Mouse (Mus musculus) liver, embryonic 15.5 days (tissue): ENCODE data around the gene Eps8l2. TPM values are rescaled to one million over a fixed set of nuclear protein-coding genes. Genes with fewer than 3 reads are reported as not detected.
"Not testable (repeated sequence)": the region's sequence is repeated elsewhere in the genome, so short reads cannot be mapped to it uniquely, and the experiment has no call there.

Experiments
- ATAC-seq: fragments of 200-750 bp; cut with Nextera tagmentation; 2 replicates; pipeline ENCODE4 v1.8.0; 2017; ENCODE audit warnings: moderate number of reproducible peaks, mild to moderate bottlenecking, moderate library complexity; ENCODE audit not compliant: insufficient read depth
- H3K27ac ChIP-seq: fragments of 300-500 bp; sonication (generic); replicated peaks from 2 replicates; pipeline ENCODE4 v1.5.1; 2015; ENCODE audit warnings: mild to moderate bottlenecking, inconsistent platforms
- H3K27me3 ChIP-seq: fragments of 300-500 bp; sonication (generic); 2 replicates; pipeline ENCODE4 v1.6.1; 2015; ENCODE audit warnings: mild to moderate bottlenecking, inconsistent platforms
- H3K36me3 ChIP-seq: fragments of 300-500 bp; sonication (generic); replicated peaks from 2 replicates; pipeline ENCODE4 v1.6.1; 2015; ENCODE audit warnings: moderate library complexity, mild to moderate bottlenecking, inconsistent platforms
- H3K4me1 ChIP-seq: fragments of 300-500 bp; sonication (generic); replicated peaks from 2 replicates; pipeline ENCODE4 v1.6.1; 2015; ENCODE audit warnings: inconsistent platforms
- H3K4me2 ChIP-seq: fragments of 300-500 bp; sonication (generic); 2 replicates; pipeline ENCODE4 v1.6.1; 2015; ENCODE audit warnings: moderate library complexity, mild to moderate bottlenecking, inconsistent platforms
- H3K4me3 ChIP-seq: fragments of 300-500 bp; sonication (generic); replicated peaks from 2 replicates; pipeline ENCODE4 v1.5.1; 2015; ENCODE audit warnings: mild to moderate bottlenecking, inconsistent platforms
- H3K9ac ChIP-seq: fragments of 300-500 bp; sonication (generic); 2 replicates; pipeline ENCODE4 v1.6.1; 2015; ENCODE audit warnings: moderate library complexity, mild to moderate bottlenecking, inconsistent platforms
- H3K9me3 ChIP-seq: fragments of 300-500 bp; sonication (generic); replicated peaks from 2 replicates; pipeline ENCODE4 v1.6.1; 2016; ENCODE audit warnings: inconsistent platforms
- WGBS: fragments of 180-500 bp; shearing (Covaris S2); methylation state at CpG from one replicate; pipeline ENCODE4 v1.1.7; 2015; ENCODE audit warnings: mixed read lengths; ENCODE audit not compliant: insufficient replicate concordance; 5-methylcytosine and 5-hydroxymethylcytosine counted together
- polyA plus RNA-seq: library from polyadenylated mRNA; unstranded; fragments of >200 nt; fragmentation: Nextera tagmentation; extraction: Ambion mirVana; gene quantifications from 2 replicates; pipeline ENCODE4 v1.2.1, GENCODE M21; 2015

Eps8l2 gene
- polyA plus RNA-seq, 1 experiment from 2014 or later: 16.6 TPM

- Histone ChIP-seq H3K36me3 (peaks cover 17% of the 10 kb centered on the region), H3K4me2 (peak within 1 kb of the TSS; percentile 96), H3K27ac (peak within 1 kb of the TSS; percentile 100), H3K9ac (peak within 1 kb of the TSS; percentile 85), H3K9me3 (no peaks in the 10 kb centered on the region), H3K4me1 (peaks cover 85% of the 10 kb centered on the region), H3K27me3 (no peaks in the 10 kb centered on the region), H3K4me3 (peak within 1 kb of the TSS; percentile 82)
- peak; percentile 78 for ATAC-seq
- under 1% methylated on average over 57 of the region's 57 CpGs for WGBS
These were observed 53.2 kb downstream of the Eps8l2 start, which contains the start of gene Taldo1 for GRCm38 (mm10) chr7:141391625-141392551. Gene Taldo1 (plus strand): TSS chr7:141392199.

- Histone ChIP-seq H3K27ac (peak overlapping the region; percentile 100), H3K9ac (peak overlapping the region; percentile 85), H3K4me2 (peak overlapping the region; percentile 96), H3K27me3 (no peaks in the 10 kb centered on the region), H3K9me3 (no peaks in the 10 kb centered on the region), H3K4me3 (peak overlapping the region; percentile 82), H3K36me3 (peaks cover 25% of the 10 kb centered on the region), H3K4me1 (peaks cover 77% of the 10 kb centered on the region)
- WGBS: 13% methylated on average over 9 of the region's 9 CpGs
- peak; percentile 47 for ATAC-seq
These were observed 54.0 kb downstream of the Eps8l2 start for GRCm38 (mm10) chr7:141392552-141393222.

GRCm38 (mm10) chr7:141394158-141394557 is 55.5 kb downstream of the Eps8l2 start:
- H3K4me2 ChIP-seq: peak overlapping the region; percentile 96
- peak overlapping the region; percentile 82 for H3K4me3 ChIP-seq
- peak; percentile 49 for ATAC-seq
- H3K27ac ChIP-seq: peak overlapping the region; percentile 100
- H3K27me3 ChIP-seq: no peaks in the 10 kb centered on the region
- peaks cover 63% of the 10 kb centered on the region for H3K4me1 ChIP-seq
- no peaks in the 10 kb centered on the region for H3K9me3 ChIP-seq
- H3K36me3 ChIP-seq: peaks cover 40% of the 10 kb centered on the region
- 9% methylated on average over 7 of the region's 7 CpGs for WGBS
- peak overlapping the region; percentile 85 for H3K9ac ChIP-seq

GRCm38 (mm10) chr7:141394771-141395170 is 56.1 kb downstream of the Eps8l2 start:
- peaks cover 56% of the 10 kb centered on the region for H3K4me1 ChIP-seq
- H3K27ac ChIP-seq: peak overlapping the region; percentile 100
- H3K4me3 ChIP-seq: peak overlapping the region; percentile 82; the same call in 1 of the 2 replicates
- no peaks in the 10 kb centered on the region for H3K27me3 ChIP-seq
- no peak overlapping the region for H3K9ac ChIP-seq
- H3K4me2 ChIP-seq: peak overlapping the region; percentile 96
- 13% methylated on average over 6 of the region's 6 CpGs for WGBS
- H3K9me3 ChIP-seq: no peaks in the 10 kb centered on the region
- no peak for ATAC-seq
- peaks cover 46% of the 10 kb centered on the region for H3K36me3 ChIP-seq

- H3K4me3 ChIP-seq: no peak overlapping the region
- H3K4me1 ChIP-seq: peaks cover 51% of the 10 kb centered on the region
- 47% methylated on average over 1 of the region's 1 CpGs for WGBS
- 0 out of 2 replicates have a peak overlapping the region, but pooled peaks have one; percentile 96 for H3K4me2 ChIP-seq
- peak overlapping the region; percentile 100; the same call in 1 of the 2 replicates for H3K27ac ChIP-seq
- H3K9ac ChIP-seq: no peak overlapping the region
- no peak for ATAC-seq
- H3K36me3 ChIP-seq: peaks cover 52% of the 10 kb centered on the region
- H3K9me3 ChIP-seq: no peaks in the 10 kb centered on the region
- H3K27me3 ChIP-seq: no peaks in the 10 kb centered on the region
These were observed 56.7 kb downstream of the Eps8l2 start for GRCm38 (mm10) chr7:141395348-141395747.

- H3K36me3 ChIP-seq: peaks cover 76% of the 10 kb centered on the region
- 36% methylated on average over 5 of the region's 5 CpGs for WGBS
- H3K27me3 ChIP-seq: no peaks in the 10 kb centered on the region
- no peak overlapping the region for H3K4me2 ChIP-seq
- peak; percentile 40; the same call in 1 of the 2 replicates for ATAC-seq
- no peaks in the 10 kb centered on the region for H3K9me3 ChIP-seq
- H3K4me1 ChIP-seq: no peaks in the 10 kb centered on the region; the same call in 1 of the 2 replicates
- H3K27ac ChIP-seq: no peak overlapping the region
- no peak overlapping the region for H3K9ac ChIP-seq
- H3K4me3 ChIP-seq: no peak overlapping the region
These were observed 64.6 kb downstream of the Eps8l2 start for GRCm38 (mm10) chr7:141403305-141403704.

- no peaks in the 10 kb centered on the region for H3K9me3 ChIP-seq
- H3K4me2 ChIP-seq: no peak overlapping the region
- no peak overlapping the region for H3K9ac ChIP-seq
- peaks cover 72% of the 10 kb centered on the region for H3K36me3 ChIP-seq
- 64% methylated on average over 4 of the region's 4 CpGs for WGBS
- H3K27ac ChIP-seq: no peak overlapping the region
- no peak overlapping the region for H3K4me3 ChIP-seq
- no peak for ATAC-seq
- peaks cover 8% of the 10 kb centered on the region for H3K4me1 ChIP-seq
- H3K27me3 ChIP-seq: no peaks in the 10 kb centered on the region
These were observed 66.8 kb downstream of the Eps8l2 start for GRCm38 (mm10) chr7:141405466-141405865.

GRCm38 (mm10) chr7:141407670-141408069 is 69.0 kb downstream of the Eps8l2 start:
- H3K27ac ChIP-seq, ATAC-seq, H3K9me3 ChIP-seq, H3K27me3 ChIP-seq, H3K9ac ChIP-seq, H3K4me3 ChIP-seq, H3K4me2 ChIP-seq: not testable (repeated sequence)
- WGBS: 80% methylated on average over 7 of the region's 7 CpGs
- Histone ChIP-seq H3K36me3 (peaks cover 57% of the 10 kb centered on the region), H3K4me1 (peaks cover 16% of the 10 kb centered on the region)

- peaks cover 45% of the 10 kb centered on the region for H3K36me3 ChIP-seq
- H3K27ac ChIP-seq: no peak overlapping the region
- no peaks in the 10 kb centered on the region for H3K27me3 ChIP-seq
- peaks cover 28% of the 10 kb centered on the region for H3K4me1 ChIP-seq
- no peak overlapping the region for H3K4me3 ChIP-seq
- peak; percentile 40 for ATAC-seq
- H3K9ac ChIP-seq: no peak overlapping the region
- H3K9me3 ChIP-seq: no peaks in the 10 kb centered on the region
- H3K4me2 ChIP-seq: no peak overlapping the region
- WGBS: 15% methylated on average over 11 of the region's 11 CpGs
These were observed 70.2 kb downstream of the Eps8l2 start for GRCm38 (mm10) chr7:141408833-141409232.

GRCm38 (mm10) chr7:141410631-141411030 is 72.0 kb downstream of the Eps8l2 start:
- Histone ChIP-seq H3K4me1 (peaks cover 38% of the 10 kb centered on the region), H3K27me3 (no peaks in the 10 kb centered on the region), H3K36me3 (peaks cover 32% of the 10 kb centered on the region), H3K4me3 (no peak overlapping the region), H3K9ac (no peak overlapping the region), H3K4me2 (no peak overlapping the region), H3K9me3 (no peaks in the 10 kb centered on the region), H3K27ac (no peak overlapping the region)
- WGBS: 77% methylated on average over 8 of the region's 8 CpGs
- ATAC-seq: no peak

GRCm38 (mm10) chr7:141411667-141412066 is 73.0 kb downstream of the Eps8l2 start:
- Histone ChIP-seq H3K36me3 (peaks cover 31% of the 10 kb centered on the region), H3K4me3 (no peak overlapping the region), H3K4me1 (peaks cover 42% of the 10 kb centered on the region), H3K27me3 (no peaks in the 10 kb centered on the region), H3K9me3 (no peaks in the 10 kb centered on the region), H3K4me2 (no peak overlapping the region), H3K27ac (0 out of 2 replicates have a peak overlapping the region, but pooled peaks have one; percentile 4), H3K9ac (no peak overlapping the region)
- 84% methylated on average over 1 of the region's 1 CpGs for WGBS
- ATAC-seq: no peak
